8 mouse cellular contexts compared by ENCODE assay signal in the genomic region with DNA sequence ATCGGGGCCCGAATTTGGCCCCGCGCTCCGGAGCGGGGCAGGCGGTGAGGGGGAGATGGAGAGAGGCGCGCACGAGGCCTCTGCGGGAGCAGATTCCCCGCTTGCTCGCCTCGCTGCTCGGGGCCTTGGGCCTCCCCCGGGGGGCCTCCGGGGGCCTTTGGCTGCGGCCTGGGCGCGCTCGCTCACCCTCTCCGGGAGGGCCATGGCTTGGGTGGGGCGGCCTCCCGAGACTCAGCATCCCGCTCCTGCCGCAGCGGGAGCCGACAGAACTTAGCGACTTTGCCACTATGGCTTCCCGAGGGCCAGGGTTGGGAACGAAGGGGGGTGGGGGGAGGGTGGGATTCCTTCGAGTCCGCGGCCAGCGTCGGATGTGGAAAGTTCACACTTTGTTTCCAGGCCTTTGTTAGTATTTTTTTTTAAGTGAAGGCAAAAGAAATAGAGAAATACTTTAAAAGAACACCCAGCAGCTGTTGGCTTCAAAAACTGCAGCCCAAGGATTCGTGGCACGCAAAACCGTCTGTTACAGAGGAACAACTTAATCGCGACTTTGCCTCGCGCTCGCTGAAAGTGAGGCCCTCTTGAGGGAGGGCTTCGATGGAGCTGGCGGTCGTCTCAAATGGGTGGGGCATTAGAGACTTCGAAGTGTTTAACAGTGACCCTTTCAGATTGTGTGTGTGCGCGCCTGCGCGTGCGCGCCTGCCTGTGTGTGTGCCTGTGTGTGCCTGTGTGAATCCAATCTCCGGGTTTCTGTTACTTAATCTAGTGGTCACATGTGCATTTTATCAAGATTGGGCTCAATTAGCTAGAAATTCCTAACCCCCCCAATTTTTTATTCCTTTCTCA. TPM values are rescaled to one million over a fixed set of nuclear protein-coding genes. Genes with fewer than 3 reads are reported as not detected.
A peak's percentile ranks its signal among the peaks of the same experiment; 100 is the strongest.
DNase-seq lines count a peak whose midpoint lies in the region; ATAC-seq and TF ChIP-seq lines count a peak whose summit lies in the region.

No protein-coding gene starts in this region.

- DNase-seq in adrenal gland, adult 2 months = peak; percentile 86
- peak; percentile 88 for DNase-seq in gastrocnemius, adult 2 months
- peak; percentile 91 for DNase-seq in hindbrain, postnatal 0 days (ENCODE audit: low spot score)
- peak; percentile 49 to 65 for DNase-seq in left cerebral cortex, adult 9 months (ENCODE audit: low spot score in 2 of 2)
- peak; percentile 66 for DNase-seq in right cerebral cortex, postnatal 4 days

- ATAC-seq in hindbrain, postnatal 0 days = peak; percentile 66
- ATAC-seq in megakaryocyte-erythroid progenitor cell, adult 5-6 weeks (replicated peaks; ENCODE audit: low FRiP score, low TSS enrichment, poor library complexity, severe bottlenecking) = peak; percentile 62
- ATAC-seq in inflammation-experienced regulatory T-cells, adult 6 months = no peak

- intact Hi-C loops in gastrocnemius, adult 2 months (cut with DNase I) = loop anchor here (2.0 to 10.0 kb wide), 2 partner anchors 22 to 208 kb away; no protein-coding TSS in a partner anchor

- under 1% methylated on average over 44 of the region's 55 CpGs for WGBS in hindbrain, postnatal 0 days

- H3K9me3 ChIP-seq in hindbrain, postnatal 0 days (ENCODE audit: low read length) = no peaks in the 10 kb centered on the region

- H3K27ac ChIP-seq in cortical plate, adult 2 months (ENCODE audit: insufficient read depth, low read length) = 0 out of 2 replicates have a peak overlapping the region, but pooled peaks have one; percentile 37
- H3K27ac ChIP-seq in gastrocnemius, adult 2 months = peak overlapping the region; percentile 100
- peak overlapping the region; percentile 100 for H3K27ac ChIP-seq in hindbrain, postnatal 0 days

- TF ChIP-seq POLR2A in cortical plate, adult 2 months (IDR thresholded peaks at IDR 0.05; ENCODE audit: extremely low read depth, insufficient read depth, low read length) = peak; percentile 44; the same call in 1 of the 2 replicates

- no peak for TF ChIP-seq CTCF in cortical plate, adult 2 months (IDR thresholded peaks at IDR 0.05; ENCODE audit: extremely low read depth, insufficient read depth, low read length)
- no peak for TF ChIP-seq CTCF in gastrocnemius, adult 2 months (IDR thresholded peaks at IDR 0.05)
- 0 out of 2 replicates have a peak, but pooled peaks have one; percentile 7 for TF ChIP-seq CTCF in hindbrain, postnatal 0 days (IDR thresholded peaks at IDR 0.05; ENCODE audit: low read depth)

- H3K36me3 ChIP-seq in hindbrain, postnatal 0 days (ENCODE audit: insufficient read depth, low read length) = no peaks in the 10 kb centered on the region

- H3K4me1 ChIP-seq in cortical plate, adult 2 months (ENCODE audit: control insufficient read depth, insufficient read depth, low read length) = peaks cover 9% of the 10 kb centered on the region
- H3K4me1 ChIP-seq in hindbrain, postnatal 0 days (ENCODE audit: insufficient read depth, low read length) = peaks cover 16% of the 10 kb centered on the region

- peak overlapping the region; percentile 79 for H3K4me3 ChIP-seq in cortical plate, adult 2 months (ENCODE audit: insufficient read depth, low read length)
- H3K4me3 ChIP-seq in gastrocnemius, adult 2 months = peak overlapping the region; percentile 95
- H3K4me3 ChIP-seq in hindbrain, postnatal 0 days (ENCODE audit: low read length) = peak overlapping the region; percentile 78

- no peaks in the 10 kb centered on the region for H3K27me3 ChIP-seq in hindbrain, postnatal 0 days (ENCODE audit: insufficient read depth, low read length)

- peak overlapping the region; percentile 78 for H3K4me2 ChIP-seq in hindbrain, postnatal 0 days (ENCODE audit: low read depth, low read length)

- peak overlapping the region; percentile 100 for H3K9ac ChIP-seq in hindbrain, postnatal 0 days (replicated peaks; ENCODE audit: low read length)

RNA-seq across cellular contexts. Expression of gene Nedd4, which starts 0.8 kb away (rescaled TPM):
- total RNA-seq in adrenal gland, adult 2 months (2021) = 100 to 1,000 TPM; 393 to 436 TPM
- 139 and 169 TPM in 2 replicates for polyA plus RNA-seq in adrenal gland, adult 2 months (2012; rRNA removed)
- polyA plus RNA-seq in cortical plate, adult 2 months (2012; rRNA removed) = 207 and 216 TPM in 2 replicates
- total RNA-seq in gastrocnemius, adult 2 months (2021) = 100 to 1,000 TPM; 273 to 325 TPM
- total RNA-seq in hindbrain, postnatal 0 days (2014; rRNA removed) = 393 and 416 TPM in 2 replicates
- 340 and 356 TPM in 2 replicates for polyA plus RNA-seq in hindbrain, postnatal 0 days (2015; fragmentation: Nextera tagmentation; extraction: Ambion mirVana)
- total RNA-seq in megakaryocyte-erythroid progenitor cell, adult 5-6 weeks (2014; fragmentation: Nextera tagmentation) = 212 and 300 TPM in 2 replicates
- 341 and 350 TPM in 2 replicates for total RNA-seq in megakaryocyte-erythroid progenitor cell, adult 5-6 weeks (2017)
- 1 to 10 TPM; 2.2 to 8.3 (median 2.5) TPM for polyA plus RNA-seq in inflammation-experienced regulatory T-cells, adult 6 months (2017; shearing (Covaris generic))

Comparison
In these comparisons a context has a peak if more than half of its experiments do, and no peak if none do; other contexts are left out.
1. H3K27ac ChIP-seq: peak in every context shown above with its lines; median percentile 100 in gastrocnemius, adult 2 months; 100 in hindbrain, postnatal 0 days; 37 in cortical plate, adult 2 months.